Mouse (Mus musculus) E14TG2a.4 (cell line): ENCODE data around the gene Clec11a.

Experiments
- CTCF ChIP-seq: conservative IDR thresholded peaks from 2 replicates; pipeline ENCODE4 v1.5.1; 2014; ENCODE audit warnings: low read length
- POU5F1 ChIP-seq: IDR thresholded peaks from 2 replicates; pipeline ENCODE4 v1.6.1; 2014; ENCODE audit warnings: low read length, borderline replicate concordance

GRCm38 (mm10) chr7:44340226-44340625 is 33.5 kb upstream of the Clec11a start:
- no peak for TF ChIP-seq CTCF
- no peak for TF ChIP-seq POU5F1
